Mouse (Mus musculus) myocyte (in vitro differentiated cells): ENCODE data around the gene Irak2.

ENCODE experiments used
- CEBPB ChIP-seq: IDR thresholded peaks from 2 replicates; pipeline ENCODE4 v1.6.1; 2011; ENCODE audit warnings: mild to moderate bottlenecking, moderate library complexity; ENCODE audit not compliant: poor library complexity, insufficient read depth, severe bottlenecking
- E2F4 ChIP-seq: IDR thresholded peaks from one replicate; pipeline ENCODE4 v1.6.1; 2011; ENCODE audit warnings: mild to moderate bottlenecking, control low read depth, moderate library complexity; ENCODE audit not compliant: insufficient read depth
- MAX ChIP-seq: IDR thresholded peaks from one replicate; pipeline ENCODE4 v1.6.1; 2011; ENCODE audit warnings: low read depth, mild to moderate bottlenecking, control low read depth
- MYOD1 ChIP-seq, 3 experiments: IDR thresholded peaks; one replicate each; pipeline ENCODE4 v1.6.1; 2011; ENCODE audit warnings: control low read depth in 2 of 3, low read depth in 2 of 3, mild to moderate bottlenecking in 2 of 3, moderate library complexity in 1 of 3; ENCODE audit not compliant: insufficient read length in 2 of 3, control insufficient read depth in 1 of 3
- POLR2A ChIP-seq: IDR thresholded peaks from one replicate; pipeline ENCODE4 v1.6.1; 2011; ENCODE audit warnings: low read depth, mild to moderate bottlenecking, control low read depth, moderate library complexity; ENCODE audit not compliant: insufficient read length
- SRF ChIP-seq: IDR thresholded peaks from one replicate; pipeline ENCODE4 v1.6.1; 2011; ENCODE audit warnings: low read depth; ENCODE audit not compliant: control insufficient read depth, insufficient read length
- TCF12 ChIP-seq: IDR thresholded peaks from one replicate; pipeline ENCODE4 v1.6.1; 2011; ENCODE audit warnings: mild to moderate bottlenecking, control low read depth; ENCODE audit not compliant: poor library complexity, insufficient read depth, severe bottlenecking
- USF1 ChIP-seq: IDR thresholded peaks from one replicate; pipeline ENCODE4 v1.6.1; 2011; ENCODE audit warnings: low read depth, mild to moderate bottlenecking, control low read depth, moderate library complexity

DNA sequence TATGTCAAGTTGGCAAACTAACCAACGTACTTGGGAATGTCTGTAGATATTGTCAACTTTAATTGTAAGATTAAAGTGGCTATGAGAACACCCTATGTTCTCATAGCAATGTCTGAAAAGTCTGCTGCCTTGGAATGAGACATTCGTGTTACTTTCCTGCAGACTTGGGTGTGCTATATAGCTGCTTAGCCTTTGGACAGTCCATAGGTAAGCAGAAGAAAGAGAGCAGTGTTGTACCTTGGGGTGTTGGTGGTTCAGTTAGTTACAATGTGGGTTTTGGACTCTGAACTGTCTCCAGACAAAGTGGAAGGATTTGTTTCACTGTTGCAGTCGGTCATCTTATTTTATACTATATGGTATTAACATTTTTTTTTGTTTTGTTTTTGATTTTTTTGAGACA, 74.5 kb downstream of the Irak2 start:
- TF ChIP-seq USF1 (no peak), E2F4 (no peak), POLR2A (no peak), TCF12 (no peak), MAX (no peak), MYOD1 (IDR thresholded peaks at IDR 0.05; ENCODE audit: control insufficient read depth in 1 of 3, insufficient read length in 2 of 3, low read depth in 2 of 3) (no peak), SRF (no peak), CEBPB (no peak)
